Mouse (Mus musculus): ENCODE data around the gene Vmn2r55.
"Not testable (repeated sequence)": the region's sequence is repeated elsewhere in the genome, so short reads cannot be mapped to it uniquely, and the experiment has no call there.

Vmn2r55 gene

GRCm38 (mm10) chr7:12684903-12685302 is at the start of gene Vmn2r55:
Gene Vmn2r55 (minus strand): TSS chr7:12685003.
- DNase-seq, result not testable (repeated sequence)

DNA sequence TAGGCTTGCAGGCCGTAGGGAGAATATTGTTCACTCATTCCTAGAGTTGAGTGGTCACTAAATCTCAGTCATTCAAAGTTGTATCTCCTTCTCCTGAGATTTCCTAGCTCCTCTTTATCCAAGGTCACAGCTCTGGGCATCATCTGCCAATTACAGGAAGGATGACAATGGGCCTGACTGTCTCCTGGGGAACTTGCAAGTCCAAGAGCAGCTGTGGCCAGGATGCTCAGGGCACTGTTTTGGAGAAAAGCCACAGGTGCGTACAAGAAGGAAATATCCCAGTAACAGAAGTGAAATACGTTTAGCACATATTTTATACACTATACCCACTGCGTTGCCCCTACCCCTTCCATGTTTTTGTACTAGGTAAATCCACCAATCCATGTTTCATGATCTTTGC is 44.6 kb downstream of the Vmn2r55 start, which contains the start of gene Vmn2r54:
Gene Vmn2r54 (minus strand): TSS at position 101 of the 400 bp plus-strand sequence.
- not testable (repeated sequence) for DNase-seq

- DNase-seq, result no peak
These were observed 76.1 kb downstream of the Vmn2r55 start, which contains the start of gene Vmn2r53 for GRCm38 (mm10) chr7:12608688-12609087. Gene Vmn2r53 (minus strand): TSS chr7:12608788.
